ENCODE assay signal across 33 mouse cellular contexts in the genomic region with DNA sequence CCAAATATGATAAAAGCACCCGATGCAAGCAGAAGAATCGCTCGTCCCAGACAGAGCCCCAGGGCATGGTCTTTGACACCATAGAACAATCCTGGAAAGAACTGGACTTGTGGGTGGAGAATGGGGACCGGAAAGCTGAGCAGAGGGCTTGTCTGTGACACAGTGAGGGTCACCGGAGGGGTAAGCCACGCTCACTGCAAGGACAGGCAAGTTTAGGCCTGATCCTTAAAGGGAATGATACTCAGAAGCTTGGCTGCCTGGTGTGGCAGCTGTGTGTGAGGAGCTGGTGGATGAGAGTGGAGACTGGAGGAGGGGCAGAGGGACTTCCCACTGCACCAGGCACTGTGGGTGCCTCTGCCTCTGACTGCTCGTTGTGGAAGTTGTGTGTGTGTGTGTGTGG. TPM values are rescaled to one million over a fixed set of nuclear protein-coding genes. Genes with fewer than 3 reads are reported as not detected.
DNase-seq lines count a peak whose midpoint lies in the region; ATAC-seq lines count a peak whose summit lies in the region.
"Had no signal": no experiment of that assay in that cellular context is flagged by ENCODE, and none has a peak within 500 bp of the region (broad histone marks: within the 10 kb centered on the region; RNA-seq: fewer than 3 reads in every experiment).

No protein-coding gene starts in this region.

- no peak overlapping the region for H3K4me2 ChIP-seq in embryonic facial prominence, embryonic 14.5 days (ENCODE audit: low read depth, low read length)
- no peak overlapping the region for H3K4me2 ChIP-seq in liver, embryonic 12.5 days
- H3K4me2 ChIP-seq: embryonic facial prominence, embryonic 12.5 days; forebrain, embryonic 13.5 days; heart, embryonic 12.5 days; heart, embryonic 15.5 days; hindbrain, embryonic 13.5 days; intestine, embryonic 15.5 days had no signal

- H3K4me3 ChIP-seq in embryonic facial prominence, embryonic 14.5 days (ENCODE audit: low read depth, low read length) = no peak overlapping the region
- H3K4me3 ChIP-seq in liver, embryonic 12.5 days = no peak overlapping the region
- H3K4me3 ChIP-seq: embryonic facial prominence, embryonic 12.5 days; forebrain, embryonic 10.5 days; forebrain, embryonic 13.5 days; heart, embryonic 12.5 days; heart, embryonic 15.5 days; hindbrain, embryonic 10.5 days; hindbrain, embryonic 13.5 days; intestine, embryonic 15.5 days had no signal

- DNase-seq in heart, adult 11 months = peak; percentile 67
- DNase-seq in heart, adult 8-10 months (ENCODE audit: low spot score) = no peak
- DNase-seq in ZHBTc4 (ENCODE audit: low read depth, low spot score) = peak; percentile 29
- DNase-seq in embryonic facial prominence, embryonic 14.5 days (ENCODE audit: low spot score) = peak; percentile 23
- DNase-seq in adrenal gland, adult 8-10 months = no peak
- DNase-seq: adrenal gland, postnatal 10 days; adrenal gland, postnatal 36 days; cerebellum, adult 11 months; cerebellum, adult 2 months; cerebellum, adult 9-11 months; cerebellum, postnatal 25 days; gastrocnemius, postnatal 10 days; gastrocnemius, postnatal 36 days; heart, postnatal 10 days; heart, postnatal 36 days had no signal

- no peak overlapping the region for H3K9ac ChIP-seq in embryonic facial prominence, embryonic 14.5 days (ENCODE audit: low read depth, low read length)
- H3K9ac ChIP-seq in liver, embryonic 12.5 days = no peak overlapping the region
- H3K9ac ChIP-seq: embryonic facial prominence, embryonic 12.5 days; forebrain, embryonic 13.5 days; heart, embryonic 12.5 days; heart, embryonic 15.5 days; hindbrain, embryonic 13.5 days; intestine, embryonic 15.5 days had no signal

- no peaks in the 10 kb centered on the region for H3K4me1 ChIP-seq in embryonic facial prominence, embryonic 14.5 days (ENCODE audit: control insufficient read depth, insufficient read depth, low read length)
- no peaks in the 10 kb centered on the region for H3K4me1 ChIP-seq in liver, embryonic 12.5 days
- H3K4me1 ChIP-seq: embryonic facial prominence, embryonic 12.5 days; forebrain, embryonic 13.5 days; heart, embryonic 12.5 days; heart, embryonic 15.5 days; hindbrain, embryonic 10.5 days; intestine, embryonic 15.5 days had no signal

- no peak overlapping the region for H3K27ac ChIP-seq in embryonic facial prominence, embryonic 14.5 days (replicated peaks; ENCODE audit: low read depth, low read length)
- no peak overlapping the region for H3K27ac ChIP-seq in liver, embryonic 12.5 days
- H3K27ac ChIP-seq: embryonic facial prominence, embryonic 12.5 days; forebrain, embryonic 10.5 days; forebrain, embryonic 13.5 days; heart, embryonic 15.5 days; hindbrain, embryonic 10.5 days; hindbrain, embryonic 13.5 days; intestine, embryonic 15.5 days had no signal

- no peaks in the 10 kb centered on the region for H3K9me3 ChIP-seq in embryonic facial prominence, embryonic 14.5 days (ENCODE audit: control insufficient read depth, low read length)
- H3K9me3 ChIP-seq in liver, embryonic 12.5 days (replicated peaks) = no peaks in the 10 kb centered on the region
- H3K9me3 ChIP-seq: embryonic facial prominence, embryonic 12.5 days; forebrain, embryonic 10.5 days; forebrain, embryonic 13.5 days; heart, embryonic 12.5 days; heart, embryonic 15.5 days; hindbrain, embryonic 10.5 days; hindbrain, embryonic 13.5 days; intestine, embryonic 15.5 days had no signal

- no peaks in the 10 kb centered on the region for H3K27me3 ChIP-seq in embryonic facial prominence, embryonic 14.5 days (replicated peaks; ENCODE audit: control insufficient read depth, insufficient read depth, low read length)
- no peaks in the 10 kb centered on the region for H3K27me3 ChIP-seq in liver, embryonic 12.5 days (replicated peaks)
- H3K27me3 ChIP-seq: embryonic facial prominence, embryonic 12.5 days; forebrain, embryonic 13.5 days; heart, embryonic 12.5 days; heart, embryonic 15.5 days; hindbrain, embryonic 13.5 days; intestine, embryonic 15.5 days had no signal

- WGBS in embryonic facial prominence, embryonic 14.5 days = 56% methylated on average over 6 of the region's 7 CpGs
- WGBS in liver, embryonic 12.5 days (ENCODE audit: insufficient replicate concordance) = 65% methylated on average over 6 of the region's 7 CpGs

- peak; percentile 44; the same call in 1 of the 2 replicates for ATAC-seq in embryonic facial prominence, embryonic 14.5 days (ENCODE audit: low read depth)
- ATAC-seq in liver, embryonic 12.5 days = no peak
- ATAC-seq: activated CD4-positive, CD25-positive, alpha-beta regulatory T cell, adult 4 months; CD4-positive, CD25-positive, alpha-beta regulatory T cell, adult 4 months; forebrain, embryonic 13.5 days; forebrain, embryonic 16.5 days; hindbrain, embryonic 16.5 days; intestine, embryonic 15.5 days had no signal

- H3K36me3 ChIP-seq in embryonic facial prominence, embryonic 14.5 days (ENCODE audit: control insufficient read depth, insufficient read depth, low read length) = no peaks in the 10 kb centered on the region
- H3K36me3 ChIP-seq in liver, embryonic 12.5 days = no peaks in the 10 kb centered on the region
- H3K36me3 ChIP-seq: embryonic facial prominence, embryonic 12.5 days; forebrain, embryonic 10.5 days; heart, embryonic 12.5 days; heart, embryonic 15.5 days; hindbrain, embryonic 10.5 days; hindbrain, embryonic 13.5 days; intestine, embryonic 15.5 days had no signal

RNA-seq across cellular contexts. Expression of a gene that starts 15.6 kb away (rescaled TPM):
- under 1 TPM; 0.08 to 0.69 (median 0.45) TPM for total RNA-seq in heart, adult 8-10 months (2022)
- 1.4 and 2.6 TPM in 2 replicates for polyA plus RNA-seq in embryonic facial prominence, embryonic 14.5 days (2014; fragmentation: Nextera tagmentation; extraction: Ambion mirVana)
- 1 to 10 TPM in 2 of 4 experiments, under 1 TPM in 2; 0.15 to 2.5 (median 1.1) TPM for total RNA-seq in adrenal gland, adult 8-10 months (2022)
- 0.06 TPM in 1 of 2 replicates, not detected in the other for polyA plus RNA-seq in liver, embryonic 12.5 days (2016; fragmentation: Nextera tagmentation; extraction: Ambion mirVana)
- total RNA-seq: granulocyte monocyte progenitor cell, adult 5-6 weeks; MEL had no signal
- polyA plus RNA-seq: C2C12; CD4-positive, CD25-positive, alpha-beta regulatory T cell, adult 4 months; heart, embryonic 12.5 days had no signal

RNA-seq across cellular contexts. Expression of a gene that starts 27.0 kb away (rescaled TPM):
- not detected for total RNA-seq in heart, adult 8-10 months (2022)
- polyA plus RNA-seq in embryonic facial prominence, embryonic 14.5 days (2014; fragmentation: Nextera tagmentation; extraction: Ambion mirVana) = not detected in 2 replicates
- not detected for total RNA-seq in adrenal gland, adult 8-10 months (2022)
- not detected in 2 replicates for polyA plus RNA-seq in liver, embryonic 12.5 days (2016; fragmentation: Nextera tagmentation; extraction: Ambion mirVana)
- total RNA-seq: adrenal gland, postnatal 10 days; adrenal gland, postnatal 36 days; common myeloid progenitor, adult 5-6 weeks; gastrocnemius, adult 18-20 months; gastrocnemius, postnatal 10 days; gastrocnemius, postnatal 36 days; granulocyte monocyte progenitor cell, adult 5-6 weeks; heart, postnatal 10 days; heart, postnatal 36 days; MEL had no signal
- polyA plus RNA-seq: activated CD4-positive, CD25-positive, alpha-beta regulatory T cell, adult 4 months; C2C12; CD4-positive, CD25-positive, alpha-beta regulatory T cell, adult 4 months; cerebellum, adult 2 months; embryonic facial prominence, embryonic 12.5 days; forebrain, embryonic 10.5 days; forebrain, embryonic 13.5 days; forebrain, embryonic 16.5 days; heart, embryonic 12.5 days; heart, embryonic 15.5 days; hindbrain, embryonic 10.5 days; hindbrain, embryonic 13.5 days; hindbrain, embryonic 16.5 days; intestine, embryonic 15.5 days had no signal

Comparison
In these comparisons a context has a peak if more than half of its experiments do, and no peak if none do; other contexts are left out.
1. DNase-seq: peak in heart, adult 11 months (single experiment), ZHBTc4 (single experiment) and embryonic facial prominence, embryonic 14.5 days (single experiment); none in heart, adult 8-10 months (single experiment) and adrenal gland, adult 8-10 months (single experiment).